Mouse (Mus musculus) neural tube, embryonic 14.5 days (tissue): ENCODE results near the gene Tnr. TPM values are rescaled to one million over a fixed set of nuclear protein-coding genes. Genes with fewer than 3 reads are reported as not detected.

ENCODE experiments used
- ATAC-seq: fragments of 200-750 bp; cut with Nextera tagmentation; 2 replicates; pipeline ENCODE4 v1.8.0; 2017; ENCODE audit warnings: low read depth, mild to moderate bottlenecking, moderate TSS enrichment, moderate library complexity
- H3K27ac ChIP-seq: fragments of 300-500 bp; sonication (generic); 2 replicates; pipeline ENCODE4 v1.5.1; 2014; ENCODE audit warnings: low read depth, mild to moderate bottlenecking, control low read depth, low read length, moderate library complexity, mixed read lengths
- H3K27me3 ChIP-seq: fragments of 300-500 bp; sonication (generic); 2 replicates; pipeline ENCODE4 v1.6.1; 2014; ENCODE audit warnings: low read length; ENCODE audit not compliant: control insufficient read depth, insufficient read depth
- H3K36me3 ChIP-seq: fragments of 300-500 bp; sonication (generic); 2 replicates; pipeline ENCODE4 v1.6.1; 2014; ENCODE audit warnings: low read length, mixed read lengths; ENCODE audit not compliant: control insufficient read depth, insufficient read depth
- H3K4me1 ChIP-seq: fragments of 300-500 bp; sonication (generic); 2 replicates; pipeline ENCODE4 v1.6.1; 2014; ENCODE audit warnings: low read length; ENCODE audit not compliant: control insufficient read depth, insufficient read depth
- H3K4me2 ChIP-seq: fragments of 300-500 bp; sonication (generic); 2 replicates; pipeline ENCODE4 v1.6.1; 2014; ENCODE audit warnings: mild to moderate bottlenecking, low read depth, low read length, control low read depth
- H3K4me3 ChIP-seq: fragments of 300-500 bp; sonication (generic); 2 replicates; pipeline ENCODE4 v1.5.1; 2014; ENCODE audit warnings: low read depth, low read length, control low read depth, mixed read lengths
- H3K9ac ChIP-seq: fragments of 300-500 bp; sonication (generic); replicated peaks from 2 replicates; pipeline ENCODE4 v1.6.1; 2014; ENCODE audit warnings: low read depth, mild to moderate bottlenecking, control low read depth, low read length, mixed read lengths
- H3K9me3 ChIP-seq: fragments of 300-500 bp; sonication (generic); 2 replicates; pipeline ENCODE4 v1.6.1; 2016; ENCODE audit warnings: low read length; ENCODE audit not compliant: control insufficient read depth
- WGBS: fragments of 180-500 bp; shearing (Covaris S2); extraction: QIAGEN DNeasy Blood & Tissue Kit; methylation state at CpG from one replicate; pipeline ENCODE4 v1.1.7; 2014; 5-methylcytosine and 5-hydroxymethylcytosine counted together
- polyA plus RNA-seq: library from polyadenylated mRNA; unstranded; fragments of >200 nt; fragmentation: Nextera tagmentation; extraction: Ambion mirVana; gene quantifications from 2 replicates; pipeline ENCODE4 v1.2.1, GENCODE M21; 2014

The Tnr gene
- polyA plus RNA-seq, 1 experiment from 2014 or later: 6.6 TPM

DNA sequence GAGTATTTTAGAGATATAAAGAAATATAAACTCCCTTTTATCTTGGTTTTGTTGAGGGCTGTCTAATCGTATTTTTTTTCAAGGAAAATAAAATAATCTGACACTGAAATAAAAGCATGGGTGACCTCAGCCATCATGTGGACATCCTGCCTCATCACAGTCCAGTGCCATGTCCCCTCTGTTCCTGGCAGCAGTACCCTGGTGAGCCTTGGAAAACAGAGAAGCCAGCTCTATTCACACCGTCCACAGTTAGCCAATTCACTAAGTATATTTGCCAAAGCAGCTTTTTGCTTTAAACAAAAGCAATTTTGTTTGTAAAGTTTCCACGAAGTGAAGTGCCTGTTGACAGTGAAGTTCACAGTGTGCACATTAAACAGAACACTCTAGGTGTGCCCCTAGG is 109.0 kb downstream of the Tnr start:
- Histone ChIP-seq H3K36me3 (no peaks in the 10 kb centered on the region), H3K27me3 (no peaks in the 10 kb centered on the region), H3K4me3 (no peak overlapping the region), H3K4me2 (no peak overlapping the region), H3K9me3 (no peaks in the 10 kb centered on the region), H3K27ac (no peak overlapping the region), H3K4me1 (no peaks in the 10 kb centered on the region), H3K9ac (no peak overlapping the region)
- ATAC-seq: no peak
- WGBS: 73% methylated on average over 3 of the region's 3 CpGs

- H3K9me3 ChIP-seq: no peaks in the 10 kb centered on the region
- H3K27me3 ChIP-seq: no peaks in the 10 kb centered on the region
- ATAC-seq: no peak
- H3K4me2 ChIP-seq: no peak overlapping the region
- no peak overlapping the region for H3K27ac ChIP-seq
- H3K9ac ChIP-seq: no peak overlapping the region
- no peaks in the 10 kb centered on the region for H3K36me3 ChIP-seq
- no peaks in the 10 kb centered on the region for H3K4me1 ChIP-seq
- 93% methylated on average over 4 of the region's 4 CpGs for WGBS
- no peak overlapping the region for H3K4me3 ChIP-seq
Observed at GRCm38 (mm10) chr1:159639408-159639807, 115.8 kb downstream of the Tnr start.

GRCm38 (mm10) chr1:159645719-159646118 is 122.2 kb downstream of the Tnr start:
- Histone ChIP-seq H3K4me2 (no peak overlapping the region), H3K36me3 (no peaks in the 10 kb centered on the region), H3K4me1 (no peaks in the 10 kb centered on the region), H3K27ac (no peak overlapping the region), H3K4me3 (no peak overlapping the region), H3K9ac (no peak overlapping the region), H3K27me3 (no peaks in the 10 kb centered on the region), H3K9me3 (no peaks in the 10 kb centered on the region)
- no peak for ATAC-seq
- 97% methylated on average over 4 of the region's 4 CpGs for WGBS

GRCm38 (mm10) chr1:159650486-159650885 is 126.9 kb downstream of the Tnr start:
- no peaks in the 10 kb centered on the region for H3K4me1 ChIP-seq
- WGBS: 22% methylated on average over 4 of the region's 4 CpGs
- no peak for ATAC-seq

GRCm38 (mm10) chr1:159655241-159655640 is 131.7 kb downstream of the Tnr start:
- Histone ChIP-seq H3K9ac (no peak overlapping the region), H3K4me2 (no peak overlapping the region), H3K4me1 (no peaks in the 10 kb centered on the region), H3K36me3 (no peaks in the 10 kb centered on the region), H3K27me3 (no peaks in the 10 kb centered on the region), H3K4me3 (no peak overlapping the region), H3K27ac (no peak overlapping the region), H3K9me3 (no peaks in the 10 kb centered on the region)
- 61% methylated on average over 3 of the region's 3 CpGs for WGBS
- ATAC-seq: no peak

More at GRCm38 (mm10) chr1:159650486-159650885, 126.9 kb downstream of the Tnr start:
- no peaks in the 10 kb centered on the region for H3K27me3 ChIP-seq
- no peak overlapping the region for H3K9ac ChIP-seq
- no peak overlapping the region for H3K4me2 ChIP-seq
- no peaks in the 10 kb centered on the region for H3K36me3 ChIP-seq
- H3K4me3 ChIP-seq: no peak overlapping the region
- H3K9me3 ChIP-seq: no peaks in the 10 kb centered on the region
- H3K27ac ChIP-seq: no peak overlapping the region

DNA sequence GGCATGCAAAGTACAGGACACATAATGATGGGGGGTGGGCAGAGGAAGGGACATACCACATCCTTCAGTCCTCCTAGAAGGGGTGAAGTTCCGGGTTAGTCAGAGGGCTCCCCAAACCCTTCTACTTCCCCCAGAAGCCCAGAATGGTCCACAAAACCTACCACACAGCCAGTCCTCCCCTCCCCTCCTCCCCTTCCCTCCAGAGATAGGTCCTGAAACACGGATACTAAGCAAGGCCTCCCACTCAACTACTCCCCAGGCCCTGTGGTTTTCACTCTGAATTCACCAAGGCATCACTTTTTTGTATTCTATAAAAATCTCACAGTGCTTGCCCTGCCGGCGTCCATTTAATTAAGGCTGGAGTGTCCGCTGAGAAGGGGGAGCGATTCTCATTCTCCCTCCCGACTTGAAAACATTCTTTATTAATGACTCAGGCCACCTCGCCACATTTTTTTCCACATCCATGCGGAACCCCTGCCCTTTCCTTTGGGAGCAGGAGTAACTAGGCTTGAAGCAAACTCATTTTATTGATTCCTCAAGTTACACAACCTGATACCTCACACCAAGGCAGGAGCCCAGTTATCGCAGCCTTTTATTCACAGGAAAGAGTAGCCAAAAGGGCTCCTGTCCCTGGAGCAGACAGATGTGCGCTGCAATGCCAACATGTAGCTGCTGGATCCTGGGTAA is 134.4 kb downstream of the Tnr start:
- H3K4me3 ChIP-seq: no peak overlapping the region
- no peak overlapping the region for H3K27ac ChIP-seq
- no peaks in the 10 kb centered on the region for H3K27me3 ChIP-seq
- H3K36me3 ChIP-seq: no peaks in the 10 kb centered on the region
- no peaks in the 10 kb centered on the region for H3K9me3 ChIP-seq
- H3K9ac ChIP-seq: no peak overlapping the region
- 47% methylated on average over 11 of the region's 11 CpGs for whole genome bisulfite sequencing
- no peaks in the 10 kb centered on the region for H3K4me1 ChIP-seq
- ATAC-seq: no peak
- H3K4me2 ChIP-seq: no peak overlapping the region

DNA sequence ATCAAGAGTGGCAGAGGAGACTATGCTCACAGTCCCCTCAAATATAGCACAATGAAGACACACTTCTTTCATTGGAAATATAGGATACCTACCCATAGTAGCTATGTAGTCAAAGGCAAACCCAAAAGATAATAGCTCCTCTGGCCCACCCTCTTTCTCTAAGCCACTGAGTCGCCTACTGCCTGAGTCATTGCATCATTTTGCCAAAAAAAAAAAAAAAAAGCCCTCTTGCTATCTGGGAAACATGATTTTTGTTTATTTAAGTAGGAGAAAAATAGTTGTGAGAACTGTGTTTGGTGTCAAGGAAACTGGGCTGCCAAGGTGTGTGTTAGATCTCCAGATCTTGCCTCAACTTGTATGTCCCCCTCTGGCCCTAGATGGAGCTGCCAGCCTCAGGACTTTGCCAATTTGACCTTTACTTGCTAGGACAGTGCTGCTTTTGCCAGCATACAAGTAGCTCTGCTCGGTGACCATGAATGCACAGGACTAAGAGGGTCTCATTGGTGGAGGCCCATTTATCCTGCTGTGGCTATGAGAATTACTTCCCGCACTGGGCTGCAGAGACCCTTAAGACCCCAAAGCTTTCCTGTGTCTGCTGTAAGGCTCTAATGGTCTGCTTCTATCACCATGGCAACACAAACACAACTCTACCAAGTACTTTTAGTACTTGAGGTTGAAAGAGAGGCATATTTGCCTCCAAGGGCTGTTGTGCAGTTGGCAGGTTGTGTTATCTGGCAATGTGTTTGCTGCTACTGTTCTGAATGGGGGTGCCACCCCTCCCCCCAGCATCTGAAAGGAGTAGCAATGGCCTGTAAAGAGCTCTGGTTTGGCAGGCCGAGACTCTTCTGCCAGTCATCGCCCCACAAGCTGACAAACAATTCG is 137.3 kb downstream of the Tnr start:
- H3K4me2 ChIP-seq: no peak overlapping the region
- ATAC-seq: peak; percentile 76
- no peaks in the 10 kb centered on the region for H3K27me3 ChIP-seq
- H3K9me3 ChIP-seq: no peaks in the 10 kb centered on the region
- no peak overlapping the region for H3K4me3 ChIP-seq
- no peaks in the 10 kb centered on the region for H3K4me1 ChIP-seq
- WGBS: 38% methylated on average over 6 of the region's 6 CpGs
- H3K9ac ChIP-seq: no peak overlapping the region
- no peak overlapping the region for H3K27ac ChIP-seq
- no peaks in the 10 kb centered on the region for H3K36me3 ChIP-seq

DNA sequence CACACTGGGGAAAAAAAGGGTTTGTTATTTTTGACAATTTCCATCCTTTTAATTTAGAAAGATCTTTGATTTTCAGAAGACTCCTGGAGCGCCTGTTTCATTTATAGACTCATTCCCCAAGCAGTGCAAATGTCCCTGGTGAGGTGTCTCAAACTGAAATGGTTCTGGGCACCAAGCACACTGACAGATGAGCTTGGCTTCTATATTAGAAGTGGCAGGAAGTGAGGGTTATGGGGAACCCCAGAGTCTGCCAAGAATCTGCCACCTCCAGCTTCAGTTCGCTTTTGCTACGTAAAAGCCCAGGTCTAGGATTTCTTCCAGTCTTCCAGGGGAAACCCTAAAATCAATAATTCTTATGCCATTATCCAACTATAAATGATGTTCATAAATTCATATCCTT is 140.9 kb downstream of the Tnr start:
- H3K27ac ChIP-seq: no peak overlapping the region
- H3K4me3 ChIP-seq: no peak overlapping the region
- H3K4me1 ChIP-seq: no peaks in the 10 kb centered on the region
- no peaks in the 10 kb centered on the region for H3K27me3 ChIP-seq
- no peak overlapping the region for H3K4me2 ChIP-seq
- ATAC-seq: no peak
- H3K36me3 ChIP-seq: no peaks in the 10 kb centered on the region
- H3K9me3 ChIP-seq: no peaks in the 10 kb centered on the region
- no peak overlapping the region for H3K9ac ChIP-seq
- 80% methylated on average over 3 of the region's 3 CpGs for WGBS

GRCm38 (mm10) chr1:159664945-159665344 is 141.4 kb downstream of the Tnr start:
- Histone ChIP-seq H3K4me2 (no peak overlapping the region), H3K4me3 (no peak overlapping the region), H3K27me3 (no peaks in the 10 kb centered on the region), H3K27ac (no peak overlapping the region), H3K9me3 (no peaks in the 10 kb centered on the region), H3K9ac (no peak overlapping the region), H3K4me1 (no peaks in the 10 kb centered on the region), H3K36me3 (no peaks in the 10 kb centered on the region)
- WGBS: 81% methylated on average over 4 of the region's 4 CpGs
- no peak for ATAC-seq
